Mouse (Mus musculus): ENCODE data around the gene 1700029F12Rik.

- TF ChIP-seq CTCF (IDR thresholded peaks at IDR 0.05; ENCODE audit: control insufficient read depth, insufficient read depth, insufficient read length) (no peak), USF1 (IDR thresholded peaks at IDR 0.05; ENCODE audit: low read depth) (no peak)
Observed at GRCm38 (mm10) chr13:97062151-97062550, 28.0 kb upstream of the 1700029F12Rik start.
